ENCODE assay signal across 8 mouse cellular contexts in the genomic region with DNA sequence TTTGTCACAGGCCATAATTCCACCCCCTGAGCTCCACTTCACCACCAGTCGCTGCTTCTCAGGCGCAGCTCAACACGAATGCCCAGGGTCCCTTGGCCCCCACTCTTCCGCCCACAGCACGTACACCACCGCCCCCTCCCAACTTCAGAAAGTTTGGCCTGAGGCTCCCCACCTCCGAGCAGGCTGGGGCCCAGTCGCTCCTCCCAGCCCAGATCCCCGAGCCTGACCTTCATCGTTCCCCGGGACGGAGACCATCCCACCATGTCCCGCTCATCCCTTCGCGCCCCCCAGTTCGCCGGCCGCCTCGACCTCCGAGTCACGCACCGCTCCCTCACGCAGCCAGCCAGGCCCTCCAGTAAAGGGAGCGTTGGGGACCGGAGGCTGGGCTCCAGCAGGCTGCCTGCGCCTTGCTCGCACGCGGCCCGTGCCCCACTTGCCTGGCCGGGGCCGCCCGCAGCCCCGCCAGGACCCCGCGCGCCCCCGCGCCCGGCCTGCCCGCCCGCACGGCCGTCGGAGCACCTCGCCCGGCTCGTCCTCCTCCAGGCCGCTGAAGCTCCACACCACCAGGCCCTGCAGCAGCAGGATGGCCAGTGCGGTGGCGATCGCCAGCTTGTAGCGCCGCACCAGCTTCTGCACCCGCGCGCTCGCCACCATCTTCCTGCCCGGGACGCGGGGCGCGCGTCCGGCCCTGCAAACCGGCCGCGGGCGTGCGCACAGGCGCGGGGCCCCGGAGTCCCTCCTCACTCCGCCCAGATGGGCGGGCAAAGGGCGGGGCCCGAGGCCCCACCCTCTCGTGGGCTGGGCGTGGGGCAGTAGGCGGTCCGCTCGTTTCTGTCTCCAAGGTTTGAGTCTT. TPM values are rescaled to one million over a fixed set of nuclear protein-coding genes. Genes with fewer than 3 reads are reported as not detected.
DNase-seq lines count a peak whose midpoint lies in the region; ATAC-seq and TF ChIP-seq lines count a peak whose summit lies in the region.

A gene (minus strand): TSS at position 762 of the 853 bp plus-strand sequence.

- no peaks in the 10 kb centered on the region; a peak in 1 of 4 replicates for H3K36me3 ChIP-seq in MEL (ENCODE audit: control insufficient read depth in 1 of 2, insufficient read depth in 2 of 2, low read length in 2 of 2)
- H3K36me3 ChIP-seq in lung, embryonic 16.5 days (ENCODE audit: control insufficient read depth, insufficient read depth, low read length): no peaks in the 10 kb centered on the region

- peaks cover 0 to 5% of the 10 kb centered on the region in 2 experiments; a peak in 3 of 4 replicates for H3K27me3 ChIP-seq in MEL (ENCODE audit: control insufficient read depth in 1 of 2, insufficient read depth in 2 of 2, low read length in 2 of 2)
- no peaks in the 10 kb centered on the region for H3K27me3 ChIP-seq in cerebellum, adult 2 months (ENCODE audit: control insufficient read depth, insufficient read depth, low read length)
- no peaks in the 10 kb centered on the region for H3K27me3 ChIP-seq in lung, embryonic 16.5 days (ENCODE audit: control insufficient read depth, insufficient read depth, low read depth, low read length)

- peak within 1 kb of the TSS; percentile 80 to 84 for H3K4me3 ChIP-seq in MEL (ENCODE audit: control insufficient read depth in 1 of 2, insufficient read depth in 1 of 2, low read depth in 2 of 2, low read length in 2 of 2)
- H3K4me3 ChIP-seq in cerebellum, adult 2 months (replicated peaks; ENCODE audit: insufficient read depth, low read depth, low read length): peak within 1 kb of the TSS; percentile 93
- H3K4me3 ChIP-seq in lung, embryonic 16.5 days (ENCODE audit: low read length): peak within 1 kb of the TSS; percentile 95

- H3K4me1 ChIP-seq in MEL (ENCODE audit: control insufficient read depth in 1 of 2, insufficient read depth in 2 of 2, low read length in 2 of 2): peaks cover 0 to 7% of the 10 kb centered on the region in 2 experiments; a peak in 2 of 4 replicates
- peaks cover 17% of the 10 kb centered on the region for H3K4me1 ChIP-seq in cerebellum, adult 2 months (ENCODE audit: control insufficient read depth, insufficient read depth, low read length)
- peaks cover 25% of the 10 kb centered on the region for H3K4me1 ChIP-seq in lung, embryonic 16.5 days (replicated peaks; ENCODE audit: control insufficient read depth, insufficient read depth, low read length)

- peak; percentile 84 to 89; a peak in 3 of 4 replicates for TF ChIP-seq POLR2A in MEL (IDR thresholded peaks at IDR 0.05; ENCODE audit: control insufficient read depth in 1 of 2, insufficient read depth in 1 of 2, low read depth in 1 of 2, low read length in 2 of 2, poor library complexity in 1 of 2)
- TF ChIP-seq POLR2A in cerebellum, adult 2 months (IDR thresholded peaks at IDR 0.05; ENCODE audit: borderline replicate concordance, insufficient read depth, low read length): peak; percentile 93

- TF ChIP-seq RAD21 in MEL (IDR thresholded peaks at IDR 0.05; ENCODE audit: low read depth, low read length): no peak

- no peak for TF ChIP-seq CTCF in MEL (IDR thresholded peaks at IDR 0.05 in 2 of 3, conservative IDR thresholded peaks at IDR 0.05 in 1 of 3; ENCODE audit: control insufficient read depth in 1 of 3, insufficient read depth in 1 of 3, low read depth in 2 of 3, low read length in 3 of 3, poor library complexity in 1 of 3, severe bottlenecking in 1 of 3)
- no peak for TF ChIP-seq CTCF in cerebellum, adult 2 months (IDR thresholded peaks at IDR 0.05; ENCODE audit: borderline replicate concordance, insufficient read depth, low read depth, low read length)

- H3K9me3 ChIP-seq in MEL (replicated peaks; ENCODE audit: insufficient read depth, low read length): no peaks in the 10 kb centered on the region
- H3K9me3 ChIP-seq in lung, embryonic 16.5 days (ENCODE audit: control insufficient read depth, low read length): no peaks in the 10 kb centered on the region

- H3K4me2 ChIP-seq in lung, embryonic 16.5 days (ENCODE audit: low read depth, low read length): peak within 1 kb of the TSS; percentile 62

- ATAC-seq in hematopoietic stem cell, adult 5-6 weeks (replicated peaks in 1 of 2; ENCODE audit: insufficient read depth in 1 of 2, low FRiP score in 2 of 2, low TSS enrichment in 1 of 2, low read depth in 1 of 2, poor library complexity in 2 of 2, severe bottlenecking in 2 of 2): peak; percentile 90
- peak; percentile 98 for ATAC-seq in lung, embryonic 16.5 days (ENCODE audit: low read depth)

- H3K27ac ChIP-seq in MEL (ENCODE audit: control insufficient read depth, low read depth, low read length): no peak within 1 kb of the TSS
- H3K27ac ChIP-seq in cerebellum, adult 2 months (ENCODE audit: insufficient read depth, low read length): peak within 1 kb of the TSS; percentile 53
- H3K27ac ChIP-seq in lung, embryonic 16.5 days (ENCODE audit: low read length): peak within 1 kb of the TSS; percentile 80

- peak; percentile 93 for DNase-seq in MEL (ENCODE audit: low read depth, low spot score)
- peak; percentile 89 to 91 for DNase-seq in cerebellum, adult 2 months
- DNase-seq in forelimb bud, embryonic 11.5 days (ENCODE audit: low read depth, low spot score): peak; percentile 95
- DNase-seq in layer of hippocampus, adult 9-10 months (ENCODE audit: low spot score): peak; percentile 59
- peak; percentile 69 for DNase-seq in ovary, postnatal 10 days (ENCODE audit: low spot score)
- peak; percentile 87 to 92 for DNase-seq in thymus, postnatal 10 days (ENCODE audit: low spot score in 2 of 2)

- H3K79me2 ChIP-seq in MEL (ENCODE audit: control insufficient read depth, insufficient read depth, low read length, poor library complexity): peaks cover 3% of the 10 kb centered on the region; the same call in 1 of the 2 replicates

- no peak for TF ChIP-seq EP300 in MEL (IDR thresholded peaks at IDR 0.05; ENCODE audit: low read depth in 1 of 2, low read length in 2 of 2)

- H3K9ac ChIP-seq in MEL (ENCODE audit: control insufficient read depth, low read depth, low read length, poor library complexity, severe bottlenecking): peak within 1 kb of the TSS; percentile 87
- H3K9ac ChIP-seq in lung, embryonic 16.5 days (ENCODE audit: low read length): peak within 1 kb of the TSS; percentile 99

- under 1% methylated on average over 76 of the region's 82 CpGs for WGBS in cerebellum, adult 2 months
- under 1% methylated on average over 75 of the region's 82 CpGs for WGBS in lung, embryonic 16.5 days

TF ChIP-seq in MEL, 35 proteins besides CTCF, POLR2A, EP300 and RAD21:
- peak; percentile 56; the same call in 1 of the 2 replicates for TF ChIP-seq HCFC1 (IDR thresholded peaks at IDR 0.05; ENCODE audit: low read depth, low read length)
- TF ChIP-seq SIN3A (IDR thresholded peaks at IDR 0.05; ENCODE audit: low read length): 0 out of 2 replicates have a peak, but pooled peaks have one; percentile 13
- TF ChIP-seq MYB (IDR thresholded peaks at IDR 0.05; ENCODE audit: low read depth, low read length): no peak
- 0 out of 2 replicates have a peak, but pooled peaks have one; percentile 31 for TF ChIP-seq ELF1 (IDR thresholded peaks at IDR 0.05; ENCODE audit: low read depth, low read length)
- 0 out of 2 replicates have a peak, but pooled peaks have one; percentile 45 for TF ChIP-seq ZMIZ1 (IDR thresholded peaks at IDR 0.05; ENCODE audit: low read depth, low read length)
- TF ChIP-seq MAZ (IDR thresholded peaks at IDR 0.05; ENCODE audit: low read depth, low read length): no peak
- peak; percentile 66; the same call in 1 of the 2 replicates for TF ChIP-seq POLR2AphosphoS2 (IDR thresholded peaks at IDR 0.05; ENCODE audit: low read length)
- peak; percentile 67 for TF ChIP-seq MXI1 (IDR thresholded peaks at IDR 0.05; ENCODE audit: low read depth, low read length)
- 0 out of 2 replicates have a peak, but pooled peaks have one; percentile 15 for TF ChIP-seq CHD1 (IDR thresholded peaks at IDR 0.05; ENCODE audit: low read depth, low read length)
- no peak for TF ChIP-seq GABPA (IDR thresholded peaks at IDR 0.05; ENCODE audit: low read depth, low read length)
- peak; percentile 69 for TF ChIP-seq NRF1 (IDR thresholded peaks at IDR 0.05; ENCODE audit: insufficient read depth, low read depth, low read length, poor library complexity, severe bottlenecking)
- TF ChIP-seq NELFE (IDR thresholded peaks at IDR 0.05; ENCODE audit: low read depth, low read length): peak; percentile 85
- no peak for TF ChIP-seq RCOR1 (IDR thresholded peaks at IDR 0.05; ENCODE audit: low read depth, low read length)

RNA-seq across cellular contexts. Expression of the gene that starts here (rescaled TPM):
- 8.4 and 10.1 TPM in 2 replicates for total RNA-seq in MEL (2012; rRNA removed)
- 10 to 100 TPM in 1 of 2 experiments, not detected in 1; 12.4 TPM for polyA plus RNA-seq in MEL (2012; ENCODE audit: insufficient read depth in 1 of 2, insufficient read length in 2 of 2, low read depth in 1 of 2, low replicate concordance in 2 of 2, missing spikeins in 1 of 2)
- polyA plus RNA-seq in cerebellum, adult 2 months (2012; rRNA removed): 30.5 and 30.7 TPM in 2 replicates
- 4.5 and 7.3 TPM in 2 replicates for total RNA-seq in hematopoietic stem cell, adult 5-6 weeks (2017)
- polyA plus RNA-seq in lung, embryonic 16.5 days (2015; fragmentation: Nextera tagmentation; extraction: Ambion mirVana): 15.1 and 17.5 TPM in 2 replicates
